Mouse (Mus musculus): ENCODE measurements around the gene Poc1b.

GRCm38 (mm10) chr10:99168404-99168803, 61.6 kb downstream of the Poc1b start:
- no peak for TF ChIP-seq CTCF (IDR thresholded peaks at IDR 0.05; ENCODE audit: low read depth, low read length)
- TF ChIP-seq POLR2A (IDR thresholded peaks at IDR 0.05; ENCODE audit: borderline replicate concordance, low read depth, low read length), result no peak
